Mouse (Mus musculus): Measurements from ENCODE around the gene Gm3020. TPM values are rescaled to one million over a fixed set of nuclear protein-coding genes. Genes with fewer than 3 reads are reported as not detected.
"Not testable (repeated sequence)": the region's sequence is repeated elsewhere in the genome, so short reads cannot be mapped to it uniquely, and the experiment has no call there.

Gm3020 gene
- 13.9 and 16.4 TPM in 2 replicates for polyA plus RNA-seq (2015; fragmentation: Nextera tagmentation; extraction: Ambion mirVana)

GRCm38 (mm10) chr14:3651730-3652129 lies at the start of gene Gm3020:
Gm3020 (plus strand) TSS chr14:3652030.
- H3K9ac ChIP-seq (replicated peaks; ENCODE audit: low read depth, low read length); H3K4me3 ChIP-seq (replicated peaks; ENCODE audit: low read length); H3K36me3 ChIP-seq (ENCODE audit: control insufficient read depth, insufficient read depth); H3K4me1 ChIP-seq (replicated peaks; ENCODE audit: control insufficient read depth, insufficient read depth, low read length); H3K27ac ChIP-seq (ENCODE audit: low read length); ATAC-seq; H3K9me3 ChIP-seq (ENCODE audit: control insufficient read depth, low read length); H3K27me3 ChIP-seq (replicated peaks; ENCODE audit: control insufficient read depth, insufficient read depth, low read length); H3K4me2 ChIP-seq (ENCODE audit: low read length): not testable (repeated sequence)
- no CpG with 5 or more reads among the region's 32 CpGs for WGBS

DNA sequence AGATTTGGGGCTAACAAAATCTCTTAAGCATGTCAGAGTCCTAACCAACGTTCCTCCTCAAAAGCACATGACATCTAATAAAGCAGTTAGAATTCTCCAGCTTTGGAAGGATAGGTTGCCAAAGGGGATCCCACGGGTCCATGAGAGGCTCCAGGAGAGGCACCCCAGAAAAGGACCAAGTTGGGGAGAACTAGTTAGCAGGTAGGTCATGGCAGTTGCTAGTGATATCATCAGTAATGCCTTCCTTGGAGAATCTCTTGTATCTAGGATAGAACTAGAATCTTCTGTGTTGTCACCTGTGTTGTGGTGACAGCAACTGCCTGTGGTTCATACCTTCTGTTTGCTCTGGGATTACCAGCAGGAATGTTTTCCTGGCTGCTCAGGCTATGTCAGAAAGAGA lies 17.6 kb upstream of the Gm3020 start, which contains the start of gene Gm3012:
Gene Gm3012, plus strand, starts transcription at position 301 of the 400 bp plus-strand sequence.
- H3K9ac ChIP-seq (replicated peaks; ENCODE audit: low read depth, low read length); H3K4me2 ChIP-seq (ENCODE audit: low read length); ATAC-seq; H3K4me3 ChIP-seq (replicated peaks; ENCODE audit: low read length); H3K4me1 ChIP-seq (replicated peaks; ENCODE audit: control insufficient read depth, insufficient read depth, low read length); H3K36me3 ChIP-seq (ENCODE audit: control insufficient read depth, insufficient read depth); H3K27ac ChIP-seq (ENCODE audit: low read length); H3K9me3 ChIP-seq (ENCODE audit: control insufficient read depth, low read length); H3K27me3 ChIP-seq (replicated peaks; ENCODE audit: control insufficient read depth, insufficient read depth, low read length): not testable (repeated sequence)
- no CpG with 5 or more reads among the region's 2 CpGs for WGBS

- not testable (repeated sequence) for ATAC-seq; H3K27me3 ChIP-seq (replicated peaks; ENCODE audit: control insufficient read depth, insufficient read depth, low read length); H3K4me3 ChIP-seq (replicated peaks; ENCODE audit: low read length); H3K27ac ChIP-seq (ENCODE audit: low read length); H3K4me2 ChIP-seq (ENCODE audit: low read length); H3K9me3 ChIP-seq (ENCODE audit: control insufficient read depth, low read length); H3K9ac ChIP-seq (replicated peaks; ENCODE audit: low read depth, low read length); H3K4me1 ChIP-seq (replicated peaks; ENCODE audit: control insufficient read depth, insufficient read depth, low read length); H3K36me3 ChIP-seq (ENCODE audit: control insufficient read depth, insufficient read depth)
- WGBS = no CpG with 5 or more reads among the region's 3 CpGs
Measured at GRCm38 (mm10) chr14:3688483-3688882, 36.7 kb downstream of the Gm3020 start, which contains the start of gene Gm3043. Gm3043 (plus strand) TSS chr14:3688783.

Other genes with a start within 250 kb of the Gm3020 start
- gene Gm10409, start 239.4 kb upstream of the Gm3020 start, polyA plus RNA-seq (2015; fragmentation: Nextera tagmentation; extraction: Ambion mirVana) = 13.9 and 16.4 TPM in 2 replicates
- 6.8 and 9.8 TPM in 2 replicates for gene Gm3005, start 223.9 kb upstream of the Gm3020 start, polyA plus RNA-seq (2015; fragmentation: Nextera tagmentation; extraction: Ambion mirVana)
- gene Gm10408, start 202.7 kb upstream of the Gm3020 start, polyA plus RNA-seq (2015; fragmentation: Nextera tagmentation; extraction: Ambion mirVana) = not detected in 2 replicates
- gene Gm3012, start 17.5 kb upstream of the Gm3020 start, polyA plus RNA-seq (2015; fragmentation: Nextera tagmentation; extraction: Ambion mirVana) = not detected in 2 replicates
- gene Gm3043, start 36.8 kb downstream of the Gm3020 start, polyA plus RNA-seq (2015; fragmentation: Nextera tagmentation; extraction: Ambion mirVana) = not detected in 2 replicates
- gene Gm3002, start 158.0 kb downstream of the Gm3020 start, polyA plus RNA-seq (2015; fragmentation: Nextera tagmentation; extraction: Ambion mirVana) = 4.7 and 5.8 TPM in 2 replicates
- 0.57 TPM in 1 of 2 replicates, not detected in the other for gene Gm3033, start 194.2 kb downstream of the Gm3020 start, polyA plus RNA-seq (2015; fragmentation: Nextera tagmentation; extraction: Ambion mirVana)
- gene Gm2916, start 232.1 kb downstream of the Gm3020 start, polyA plus RNA-seq (2015; fragmentation: Nextera tagmentation; extraction: Ambion mirVana) = not detected in 2 replicates

Measured in forebrain, embryonic 16.5 days (tissue).